Mouse (Mus musculus) cortical plate, adult 2 months (tissue): ENCODE results near the gene Kdm4d. TPM values are rescaled to one million over a fixed set of nuclear protein-coding genes. Genes with fewer than 3 reads are reported as not detected.
"Not testable (repeated sequence)": the region's sequence is repeated elsewhere in the genome, so short reads cannot be mapped to it uniquely, and the experiment has no call there.

Experiments
- H3K27ac ChIP-seq: fragments of 200-500 bp; 2 replicates; pipeline ENCODE4 v1.5.1; 2012; ENCODE audit warnings: low read length, control low read depth, inconsistent platforms; ENCODE audit not compliant: insufficient read depth
- H3K4me1 ChIP-seq: fragments of 200-500 bp; 2 replicates; pipeline ENCODE4 v1.6.1; 2011; ENCODE audit warnings: low read length; ENCODE audit not compliant: control insufficient read depth, insufficient read depth
- H3K4me3 ChIP-seq: fragments of 200-500 bp; 2 replicates; pipeline ENCODE4 v1.5.1; 2011; ENCODE audit warnings: mild to moderate bottlenecking, low read length, control low read depth; ENCODE audit not compliant: insufficient read depth
- CTCF ChIP-seq: fragments of 200-500 bp; IDR thresholded peaks from 2 replicates; pipeline ENCODE4 v1.5.1; 2011; ENCODE audit warnings: mild to moderate bottlenecking, control low read depth, low read length; ENCODE audit not compliant: insufficient read depth; ENCODE audit errors: extremely low read depth
- POLR2A ChIP-seq: fragments of 200-500 bp; IDR thresholded peaks from 2 replicates; pipeline ENCODE4 v1.6.1; 2011; ENCODE audit warnings: mild to moderate bottlenecking, low read length, control low read depth; ENCODE audit not compliant: insufficient read depth; ENCODE audit errors: extremely low read depth
- polyA plus RNA-seq: library from polyadenylated mRNA; depleted of rRNA; stranded (reverse); fragments of >200 nt; gene quantifications from 2 replicates; pipeline ENCODE4 v1.2.3, GENCODE M21; 2012; rRNA removed

The Kdm4d gene
- polyA plus RNA-seq, 1 experiment, result 0.96 TPM

GRCm38 (mm10) chr9:14456320-14456719, 44.0 kb downstream of the Kdm4d start:
- no peak overlapping the region for H3K4me3 ChIP-seq
- TF ChIP-seq CTCF (no peak), POLR2A (no peak)
- H3K4me1 ChIP-seq, result no peaks in the 10 kb centered on the region

GRCm38 (mm10) chr9:14451120-14451519, 49.2 kb downstream of the Kdm4d start:
- H3K4me1 ChIP-seq, H3K27ac ChIP-seq, H3K4me3 ChIP-seq: not testable (repeated sequence)

More at GRCm38 (mm10) chr9:14456320-14456719, 44.0 kb downstream of the Kdm4d start:
- H3K27ac ChIP-seq, result no peak overlapping the region

GRCm38 (mm10) chr9:14447086-14447485, 53.2 kb downstream of the Kdm4d start:
- not testable (repeated sequence) for H3K27ac ChIP-seq, H3K4me3 ChIP-seq, H3K4me1 ChIP-seq

- Histone ChIP-seq H3K4me3 (no peak overlapping the region), H3K27ac (no peak overlapping the region), H3K4me1 (no peaks in the 10 kb centered on the region)
- TF ChIP-seq CTCF (no peak), POLR2A (no peak)
These were observed 59.9 kb downstream of the Kdm4d start for GRCm38 (mm10) chr9:14440347-14440746.

GRCm38 (mm10) chr9:14433252-14433939, 66.9 kb downstream of the Kdm4d start:
- Histone ChIP-seq H3K27ac (no peak overlapping the region), H3K4me3 (no peak overlapping the region), H3K4me1 (no peaks in the 10 kb centered on the region)
- TF ChIP-seq POLR2A, result no peak
- no peak for TF ChIP-seq CTCF

Other genes starting within 250 kb of the Kdm4d start
- 32.4 and 36.7 TPM in 2 replicates for gene Sesn3, start 225.4 kb downstream of the Kdm4d start, polyA plus RNA-seq
- gene Endod1, start 119.0 kb downstream of the Kdm4d start, polyA plus RNA-seq, result 50.8 and 55.4 TPM in 2 replicates
- gene Cwc15, start 135 bp upstream of the Kdm4d start, polyA plus RNA-seq, result 100 and 101 TPM in 2 replicates
- 8.0 TPM in 2 replicates for gene Amotl1, start 144.6 kb upstream of the Kdm4d start, polyA plus RNA-seq
- gene Piwil4, start 240.3 kb upstream of the Kdm4d start, polyA plus RNA-seq, result 0.06 TPM in 1 of 2 replicates, not detected in the other